Mouse (Mus musculus): ENCODE measurements at regions not wholly inside any gene's neighbourhood (a gene's known extent, or its start where the extent isn't known, plus 50 kb on each side); places are given as distances from the start of the nearest gene placed in this dataset.

GRCm38 (mm10) chr11:34917175-34917574 lies 83.7 kb upstream of the Spdl1 start:
- Histone ChIP-seq H3K4me3 (ENCODE audit: control insufficient read depth in 1 of 2, insufficient read depth in 1 of 2, low read depth in 2 of 2, low read length in 2 of 2) (no peak overlapping the region), H3K27me3 (ENCODE audit: control insufficient read depth in 1 of 2, insufficient read depth in 2 of 2, low read length in 2 of 2) (peaks cover 0 to under 1% of the 10 kb centered on the region in 2 experiments; a peak in 1 of 4 replicates), H3K36me3 (ENCODE audit: control insufficient read depth in 1 of 2, insufficient read depth in 2 of 2, low read length in 2 of 2) (no peaks in the 10 kb centered on the region; a peak in 2 of 4 replicates), H3K79me2 (ENCODE audit: control insufficient read depth, insufficient read depth, low read length, poor library complexity) (no peaks in the 10 kb centered on the region), H3K4me1 (ENCODE audit: control insufficient read depth in 1 of 2, insufficient read depth in 2 of 2, low read length in 2 of 2) (peaks cover 0 to 8% of the 10 kb centered on the region in 2 experiments; a peak in 1 of 4 replicates), H3K9ac (ENCODE audit: control insufficient read depth, low read depth, low read length, poor library complexity, severe bottlenecking) (no peak overlapping the region), H3K9me3 (replicated peaks; ENCODE audit: insufficient read depth, low read length) (no peaks in the 10 kb centered on the region), H3K27ac (ENCODE audit: control insufficient read depth, low read depth, low read length) (no peak overlapping the region)
- no peak for DNase-seq (ENCODE audit: low read depth, low spot score)
- no peak for TF ChIP-seq NELFE (IDR thresholded peaks at IDR 0.05; ENCODE audit: low read depth, low read length)
- TF ChIP-seq USF2 (IDR thresholded peaks at IDR 0.05; ENCODE audit: borderline replicate concordance in 1 of 2, insufficient read depth in 1 of 2, low read depth in 1 of 2, low read length in 2 of 2) = no peak
- no peak for TF ChIP-seq ZMIZ1 (IDR thresholded peaks at IDR 0.05; ENCODE audit: low read depth, low read length)
- TF ChIP-seq RCOR1 (IDR thresholded peaks at IDR 0.05; ENCODE audit: low read depth, low read length) = no peak
- no peak for TF ChIP-seq CTCF (IDR thresholded peaks at IDR 0.05 in 2 of 3, conservative IDR thresholded peaks at IDR 0.05 in 1 of 3; ENCODE audit: control insufficient read depth in 1 of 3, insufficient read depth in 1 of 3, low read depth in 2 of 3, low read length in 3 of 3, poor library complexity in 1 of 3, severe bottlenecking in 1 of 3)
- no peak for TF ChIP-seq POLR2AphosphoS5 (IDR thresholded peaks at IDR 0.05; ENCODE audit: borderline replicate concordance, low read depth, low read length)
- no peak for TF ChIP-seq SMC3 (IDR thresholded peaks at IDR 0.05; ENCODE audit: low read depth, low read length)
- no peak for TF ChIP-seq GABPA (IDR thresholded peaks at IDR 0.05; ENCODE audit: low read depth, low read length)
- TF ChIP-seq BHLHE40 (IDR thresholded peaks at IDR 0.05; ENCODE audit: borderline replicate concordance, low read depth, low read length) = no peak

GRCm38 (mm10) chr11:34909841-34910240 lies 76.4 kb upstream of the Spdl1 start:
- H3K4me1 ChIP-seq (ENCODE audit: control insufficient read depth in 1 of 2, insufficient read depth in 2 of 2, low read length in 2 of 2) = no peaks in the 10 kb centered on the region
- TF ChIP-seq POLR2AphosphoS5 (IDR thresholded peaks at IDR 0.05; ENCODE audit: borderline replicate concordance, low read depth, low read length) = no peak
- no peak for TF ChIP-seq ETS1 (IDR thresholded peaks at IDR 0.05; ENCODE audit: low read depth, low read length)
- TF ChIP-seq EP300 (IDR thresholded peaks at IDR 0.05; ENCODE audit: low read depth in 1 of 2, low read length in 2 of 2) = no peak
- no peak for TF ChIP-seq SIN3A (IDR thresholded peaks at IDR 0.05; ENCODE audit: low read length)
- TF ChIP-seq MEF2A (IDR thresholded peaks at IDR 0.05; ENCODE audit: extremely low read depth, insufficient replicate concordance, low read depth, low read length, poor library complexity, severe bottlenecking) = no peak
- no peak for TF ChIP-seq POLR2A (IDR thresholded peaks at IDR 0.05; ENCODE audit: control insufficient read depth in 1 of 2, insufficient read depth in 1 of 2, low read depth in 1 of 2, low read length in 2 of 2, poor library complexity in 1 of 2)
- TF ChIP-seq RCOR1 (IDR thresholded peaks at IDR 0.05; ENCODE audit: low read depth, low read length) = no peak
- no peak for TF ChIP-seq MAX (IDR thresholded peaks at IDR 0.05; ENCODE audit: low read length)
- no peak for TF ChIP-seq UBTF (IDR thresholded peaks at IDR 0.05; ENCODE audit: borderline replicate concordance, insufficient read depth, low read depth, low read length)
- TF ChIP-seq E2F4 (IDR thresholded peaks at IDR 0.05; ENCODE audit: borderline replicate concordance, low read depth, low read length) = no peak
- TF ChIP-seq HCFC1 (IDR thresholded peaks at IDR 0.05; ENCODE audit: low read depth, low read length) = no peak
- no peak for TF ChIP-seq NELFE (IDR thresholded peaks at IDR 0.05; ENCODE audit: low read depth, low read length)
- no peak for TF ChIP-seq USF2 (IDR thresholded peaks at IDR 0.05; ENCODE audit: borderline replicate concordance in 1 of 2, insufficient read depth in 1 of 2, low read depth in 1 of 2, low read length in 2 of 2)
- TF ChIP-seq CTCF (IDR thresholded peaks at IDR 0.05 in 2 of 3, conservative IDR thresholded peaks at IDR 0.05 in 1 of 3; ENCODE audit: control insufficient read depth in 1 of 3, insufficient read depth in 1 of 3, low read depth in 2 of 3, low read length in 3 of 3, poor library complexity in 1 of 3, severe bottlenecking in 1 of 3) = no peak
- no peak for TF ChIP-seq POLR2AphosphoS2 (IDR thresholded peaks at IDR 0.05; ENCODE audit: low read length)
- TF ChIP-seq TCF12 (IDR thresholded peaks at IDR 0.05; ENCODE audit: low read depth, low read length) = no peak
- no peak for TF ChIP-seq MYB (IDR thresholded peaks at IDR 0.05; ENCODE audit: low read depth, low read length)
- no peak for TF ChIP-seq ZKSCAN1 (IDR thresholded peaks at IDR 0.05; ENCODE audit: low read depth, low read length)
- no peak overlapping the region for H3K9ac ChIP-seq (ENCODE audit: control insufficient read depth, low read depth, low read length, poor library complexity, severe bottlenecking)
- H3K79me2 ChIP-seq (ENCODE audit: control insufficient read depth, insufficient read depth, low read length, poor library complexity) = no peaks in the 10 kb centered on the region
- H3K9me3 ChIP-seq (replicated peaks; ENCODE audit: insufficient read depth, low read length) = no peaks in the 10 kb centered on the region
- H3K27ac ChIP-seq (ENCODE audit: control insufficient read depth, low read depth, low read length) = no peak overlapping the region
- no peak overlapping the region for H3K4me3 ChIP-seq (ENCODE audit: control insufficient read depth in 1 of 2, insufficient read depth in 1 of 2, low read depth in 2 of 2, low read length in 2 of 2)
- no peak for DNase-seq (ENCODE audit: low read depth, low spot score)
- peaks cover 3 to 10% of the 10 kb centered on the region in 2 experiments for H3K27me3 ChIP-seq (ENCODE audit: control insufficient read depth in 1 of 2, insufficient read depth in 2 of 2, low read length in 2 of 2)
- no peaks in the 10 kb centered on the region for H3K36me3 ChIP-seq (ENCODE audit: control insufficient read depth in 1 of 2, insufficient read depth in 2 of 2, low read length in 2 of 2)
